Mouse (Mus musculus): Measurements from ENCODE around the gene Ceacam20.

The Ceacam20 gene

DNA sequence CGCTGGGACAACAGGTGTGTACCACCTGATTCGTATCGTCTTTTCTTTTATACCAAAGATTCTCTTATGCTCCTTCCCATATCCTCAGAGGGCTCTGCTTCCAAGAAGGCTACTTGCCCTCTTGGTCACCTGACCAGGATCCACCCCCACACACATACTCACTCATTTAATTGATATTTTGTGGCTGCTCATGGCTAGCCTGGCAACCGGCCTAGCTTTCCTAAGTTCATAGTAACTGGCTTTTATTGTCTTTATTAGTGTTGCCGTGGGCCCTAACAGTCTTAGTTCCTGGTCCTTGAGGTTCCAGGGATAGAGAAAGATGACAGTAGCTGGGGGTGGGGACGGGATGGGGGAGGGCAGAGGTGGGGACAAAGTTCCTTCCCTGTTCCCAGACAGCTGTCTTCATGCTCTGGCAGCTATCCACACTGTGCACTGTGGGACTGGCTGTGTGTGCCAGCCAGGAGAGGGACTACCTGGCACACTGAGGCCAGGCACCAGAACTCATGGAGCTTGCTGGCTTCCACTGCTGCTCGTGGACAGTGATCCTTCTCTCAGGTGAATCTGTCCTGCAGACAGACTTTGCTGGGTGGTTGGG is at the start of gene Ceacam20:
Gene Ceacam20, plus strand, starts transcription at position 428 of the 595 bp plus-strand sequence.
- DNase-seq = no peak

DNA sequence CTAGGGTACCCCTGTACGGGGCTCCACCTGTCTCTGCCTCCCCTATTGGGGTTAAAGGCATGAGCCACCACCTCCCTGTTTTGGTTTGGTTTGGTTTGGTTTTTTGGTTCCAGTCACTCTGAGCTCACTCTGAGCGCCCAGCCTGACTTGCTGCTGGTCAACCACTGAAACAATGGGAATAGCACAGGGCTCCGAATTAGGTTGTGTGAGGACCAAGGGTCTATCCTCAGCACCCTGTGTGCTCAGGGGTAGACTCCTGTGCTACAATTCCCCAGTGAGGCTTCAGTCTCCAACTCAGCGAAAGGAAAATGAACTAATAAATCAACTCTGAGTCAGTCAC is 45.1 kb upstream of the Ceacam20 start:
- peak in 1 of 2 experiments; percentile 19 for DNase-seq

DNA sequence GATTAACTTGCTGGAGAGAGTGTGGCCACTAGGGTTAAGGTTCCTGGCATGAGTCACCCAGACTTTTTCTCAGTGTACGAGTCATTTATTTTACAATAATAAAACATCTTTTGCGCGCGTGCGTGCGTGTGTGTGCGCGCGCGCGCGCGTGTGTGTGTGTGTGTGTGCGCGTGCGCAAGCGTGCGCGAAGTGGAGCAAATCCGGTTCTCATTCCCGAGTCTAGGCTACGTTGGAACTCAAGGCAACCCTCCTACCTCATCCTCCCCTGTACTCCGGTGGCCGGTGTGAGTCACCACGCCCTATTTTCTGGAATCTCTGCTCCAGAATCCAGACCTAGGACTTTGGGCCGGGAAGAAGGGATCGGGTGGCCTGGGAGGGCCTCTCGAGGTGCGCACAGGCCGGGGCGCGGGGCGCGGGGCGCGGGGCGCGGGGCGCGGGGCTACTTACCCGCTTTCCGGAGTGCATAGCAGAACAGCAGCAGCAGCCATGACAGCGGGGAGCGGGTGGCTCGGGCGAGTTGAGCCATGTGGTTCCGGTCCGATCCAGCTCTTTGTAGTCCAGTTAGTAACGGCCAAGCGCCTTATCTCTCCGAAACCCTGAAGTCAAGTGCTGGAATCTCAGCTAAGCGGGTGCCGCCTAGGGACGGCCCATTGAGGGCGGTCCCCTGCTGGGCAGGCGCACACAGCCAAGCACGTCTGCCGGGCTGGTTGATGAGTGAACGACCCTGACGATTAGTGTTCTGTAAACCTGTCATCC is 44.5 kb upstream of the Ceacam20 start, which contains the start of gene Pvr:
Gene Pvr, minus strand, starts transcription at position 655 of the 756 bp plus-strand sequence.
- peak; percentile 83 to 90 for DNase-seq

DNA sequence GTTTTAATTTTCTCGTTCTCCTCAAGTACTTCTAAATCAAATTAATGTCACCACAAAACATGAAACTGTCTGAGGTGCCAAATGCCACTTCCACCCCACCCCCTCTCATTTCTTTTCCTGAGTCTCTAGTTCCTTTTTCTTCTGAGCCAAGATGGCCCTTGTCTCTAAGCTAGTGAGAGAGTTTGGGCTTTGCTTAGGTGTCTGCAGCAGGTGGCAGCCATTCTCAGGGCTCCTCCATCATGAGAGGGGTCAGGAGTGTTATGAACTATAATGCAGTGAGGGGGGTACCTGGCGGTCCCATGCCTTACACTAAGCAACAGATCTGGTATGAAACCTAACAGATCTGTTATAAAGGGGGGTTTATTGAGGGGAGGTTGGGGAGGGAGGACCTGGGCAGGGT is 41.9 kb upstream of the Ceacam20 start:
- DNase-seq = peak in 1 of 2 experiments; percentile 10

DNA sequence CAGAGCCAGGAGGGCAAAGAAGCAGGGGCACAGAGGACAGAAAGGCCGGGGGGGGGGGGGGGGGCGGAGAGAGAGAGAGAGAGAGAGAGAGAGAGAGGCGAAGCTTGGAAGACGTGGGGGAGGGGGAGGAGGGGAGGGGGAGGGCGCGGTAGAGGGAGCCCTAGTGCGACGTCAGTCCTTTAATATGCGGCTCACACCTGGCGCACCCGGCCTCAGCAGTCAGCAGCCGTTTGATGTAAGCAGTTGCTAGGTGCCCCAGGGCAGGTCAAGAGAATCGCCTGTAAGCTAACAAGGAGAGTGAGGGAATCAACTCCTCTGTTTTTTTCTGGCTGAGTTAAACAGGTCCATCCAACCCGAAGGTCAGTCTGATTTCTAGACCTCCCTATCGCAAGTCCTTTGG is 41.4 kb upstream of the Ceacam20 start:
- DNase-seq = peak; percentile 32 to 40

DNA sequence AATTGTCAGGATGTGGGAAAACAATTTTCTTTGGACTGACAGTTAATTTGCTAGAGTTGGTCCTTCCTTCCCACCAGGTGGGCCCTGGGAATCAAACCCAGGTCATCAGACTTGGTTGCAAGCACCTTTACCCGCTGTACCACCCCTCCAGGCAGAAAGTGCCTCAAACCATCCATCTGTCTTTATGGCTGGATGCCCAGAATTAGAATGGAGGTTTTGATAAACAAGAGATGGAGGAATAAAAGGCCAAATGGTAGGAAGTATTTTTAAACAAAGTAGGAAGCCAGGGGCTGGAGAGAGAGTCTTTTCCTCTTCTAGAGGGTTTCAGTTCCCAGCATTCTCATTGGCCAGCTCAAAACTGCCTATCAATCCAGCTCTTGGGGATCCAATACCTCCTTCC is 39.8 kb upstream of the Ceacam20 start:
- no peak for DNase-seq

DNA sequence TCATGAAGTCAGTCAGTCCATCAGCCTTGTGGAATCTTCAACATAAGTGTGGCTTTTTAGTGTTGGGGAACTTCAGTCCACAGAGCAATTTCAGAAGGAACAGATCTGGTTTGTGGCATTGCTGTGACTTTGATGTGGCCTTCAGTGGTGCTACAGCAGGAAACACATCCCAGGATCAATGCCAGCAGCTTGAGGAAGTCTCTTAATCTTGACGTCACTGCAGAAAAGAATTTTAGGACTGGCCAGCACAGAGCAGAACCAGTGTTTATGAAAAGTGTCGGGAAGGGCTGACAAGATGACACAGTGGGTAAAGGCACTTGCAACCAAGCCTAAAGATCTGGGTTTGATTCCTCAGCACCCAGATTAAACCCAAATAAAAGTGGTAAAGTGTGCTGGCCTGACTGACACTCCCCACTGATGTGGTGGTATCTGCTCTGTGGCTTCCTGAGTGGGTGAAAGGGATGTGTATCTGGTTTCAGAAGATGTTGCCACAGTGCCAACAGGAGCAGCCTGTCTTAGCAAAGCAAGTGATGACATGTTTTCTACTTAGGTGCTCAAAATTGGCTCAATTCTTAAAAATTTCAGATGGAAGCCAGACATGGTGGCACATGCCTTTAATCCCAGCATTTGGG is 38.2 kb upstream of the Ceacam20 start:
- DNase-seq = peak in 1 of 2 experiments; percentile 41

DNA sequence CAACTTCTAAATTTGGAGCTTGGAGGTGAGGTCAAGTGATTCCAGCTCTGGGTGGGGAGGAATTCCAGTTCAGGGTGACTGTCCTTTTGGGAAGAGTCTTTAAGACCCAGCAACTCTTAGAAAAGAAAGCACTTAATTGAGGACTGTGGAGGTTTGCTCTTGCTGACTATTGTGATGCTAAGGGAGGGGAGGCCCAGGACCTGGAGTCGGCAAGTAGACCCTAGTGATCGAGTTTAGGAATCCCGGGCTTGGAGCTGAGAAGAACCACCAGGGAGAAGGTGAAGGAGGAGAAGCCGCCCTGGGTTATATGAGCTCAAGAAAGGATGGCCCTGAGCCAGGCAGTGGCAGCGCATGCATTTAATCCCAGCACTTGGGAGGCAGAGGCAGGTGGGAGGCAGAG is 36.7 kb upstream of the Ceacam20 start:
- no peak for DNase-seq

DNA sequence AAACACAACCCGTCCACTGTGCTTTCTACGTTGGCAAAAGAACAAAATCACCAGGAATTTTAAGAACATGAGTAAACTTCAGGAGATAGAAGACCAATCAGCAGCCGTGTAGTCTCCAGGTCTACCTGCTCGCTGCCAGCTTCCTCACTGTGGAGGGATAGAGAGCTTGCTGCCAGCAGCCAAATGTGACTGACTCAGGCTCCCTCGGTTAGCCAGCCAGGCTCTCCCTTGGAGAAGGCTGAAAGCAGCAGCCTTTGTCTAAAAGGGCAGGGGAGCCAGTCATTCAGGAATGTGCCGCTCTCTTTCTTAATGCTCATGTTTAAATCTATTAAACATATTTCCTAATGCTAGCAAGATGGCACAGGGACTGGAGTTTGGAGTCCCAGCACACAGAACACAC is 34.7 kb upstream of the Ceacam20 start:
- peak in 1 of 2 experiments; percentile 47 for DNase-seq

DNA sequence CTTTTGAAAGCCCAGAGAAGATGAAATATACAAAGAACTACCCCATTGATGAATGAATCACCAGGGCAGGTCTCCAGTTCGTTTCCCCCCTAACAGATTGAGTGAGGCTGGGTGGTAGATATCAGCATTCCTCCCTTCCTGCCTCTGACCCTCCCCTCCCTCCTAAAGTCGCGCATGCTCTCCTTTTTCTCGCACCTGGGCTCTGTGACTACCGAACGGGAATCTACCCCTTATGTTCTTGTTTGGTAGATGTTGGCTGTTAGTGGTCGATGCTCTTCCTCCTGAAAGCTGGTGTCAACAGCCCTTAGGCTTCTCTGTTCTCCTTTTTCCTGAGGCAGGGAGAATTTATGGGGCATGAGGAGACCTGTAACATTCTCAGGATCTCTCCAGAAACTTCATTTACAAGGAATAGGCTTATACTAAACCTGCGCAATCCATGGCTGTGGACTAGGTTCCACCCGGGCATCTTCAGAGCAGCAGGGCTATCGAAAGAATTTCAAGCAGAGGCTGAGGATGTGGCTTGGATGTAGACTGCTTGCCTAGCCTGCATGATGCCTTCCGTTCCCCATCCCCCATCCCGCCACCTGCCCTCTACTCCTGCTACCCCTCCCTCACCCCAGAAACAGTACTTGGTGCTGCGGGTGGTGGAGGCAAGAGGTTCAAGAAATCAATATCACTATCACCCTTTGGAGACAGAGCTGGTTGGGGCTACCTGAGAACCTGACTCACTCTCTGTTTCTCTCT is 32.9 kb upstream of the Ceacam20 start:
- peak; percentile 45 to 47 for DNase-seq

DNA sequence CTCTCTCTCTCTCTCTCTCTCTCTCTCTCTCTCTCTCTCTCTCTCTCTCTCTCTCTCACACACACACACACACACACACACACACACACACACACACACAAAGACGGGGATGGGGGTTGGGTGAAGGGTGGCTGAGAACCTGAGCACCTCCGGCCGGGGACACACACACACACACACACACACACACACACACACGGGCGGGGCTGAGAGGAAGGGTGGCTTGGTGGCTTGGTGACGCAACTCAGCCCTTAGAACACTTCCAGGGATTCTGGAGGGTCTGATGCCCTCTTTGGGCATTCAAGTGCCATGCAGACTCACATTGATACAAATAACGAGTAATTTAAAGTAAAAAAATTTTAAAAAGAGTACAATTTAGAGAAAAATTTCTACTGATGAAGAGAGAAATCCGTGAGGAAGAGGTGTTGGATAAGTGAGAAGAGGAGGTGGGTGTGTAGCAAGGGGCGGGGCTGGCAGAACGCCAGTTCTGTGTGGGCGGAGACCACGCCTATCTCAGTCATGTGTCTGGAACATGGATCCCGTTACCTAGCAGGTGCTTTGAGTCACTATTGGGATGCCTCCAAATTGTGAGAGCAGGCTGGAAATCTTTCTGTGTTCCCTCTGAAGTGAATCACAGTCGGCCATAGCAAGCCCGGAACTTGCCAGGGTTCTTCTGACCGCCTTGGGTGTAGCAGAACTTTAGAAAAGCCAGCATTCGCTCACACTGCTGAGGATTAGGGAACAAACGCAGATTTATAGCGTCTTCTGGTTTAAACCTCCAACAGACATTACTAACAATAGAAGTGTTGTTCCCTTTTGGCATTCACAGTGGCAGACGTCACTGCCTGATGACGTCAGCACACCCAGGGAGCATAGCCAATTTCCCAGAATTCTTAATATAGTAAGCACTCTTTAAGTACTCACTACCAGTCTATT is 32.1 kb upstream of the Ceacam20 start:
- peak; percentile 81 to 85 for DNase-seq

DNA sequence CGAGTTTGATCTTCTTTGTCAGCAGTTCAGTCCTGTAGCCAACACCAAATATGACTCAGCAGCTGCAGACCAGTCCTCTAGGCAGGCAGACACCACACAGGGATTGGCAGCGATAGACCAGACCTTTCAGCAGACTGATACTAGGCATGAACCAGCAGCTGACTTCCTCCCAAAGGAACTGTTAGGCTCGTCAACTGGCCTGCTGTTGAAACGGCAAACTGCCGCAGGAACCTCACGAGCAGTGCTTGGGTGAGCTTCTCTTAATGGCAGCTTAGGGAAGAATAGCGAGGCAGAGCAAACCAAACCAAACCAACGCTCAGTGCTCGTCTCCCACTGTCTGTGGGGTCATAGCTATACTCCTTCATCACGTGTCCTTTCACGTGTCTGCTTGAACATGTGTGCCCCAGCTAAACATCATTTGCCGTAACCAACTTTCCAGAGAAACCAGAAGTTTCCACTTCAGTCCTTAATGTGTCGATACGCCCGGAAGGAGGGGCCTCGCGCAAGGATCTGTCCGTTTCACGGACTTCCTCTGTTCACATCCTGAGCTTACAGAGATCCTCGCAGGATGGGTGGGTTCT is 30.0 kb upstream of the Ceacam20 start:
- peak; percentile 45 to 53 for DNase-seq

DNA sequence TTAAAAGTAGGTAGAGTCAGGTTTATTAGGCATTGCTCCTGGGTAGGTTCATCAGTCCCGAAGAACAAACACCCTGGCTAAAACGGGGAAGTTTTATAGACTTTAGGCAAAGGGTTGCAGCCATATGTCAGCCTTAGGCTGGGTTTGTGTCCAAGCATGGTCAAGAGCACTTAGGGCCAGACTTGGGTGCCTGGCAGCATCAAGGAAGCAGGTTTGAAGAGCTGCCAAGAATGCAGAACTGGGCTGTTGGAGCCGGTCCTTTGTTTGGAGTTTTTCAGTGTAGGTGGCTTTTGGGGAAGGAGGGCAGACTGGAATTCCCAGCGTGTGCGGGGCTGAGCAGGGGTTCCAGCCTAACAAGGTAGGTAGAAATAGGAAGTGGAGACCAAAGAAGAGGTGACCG is 29.3 kb upstream of the Ceacam20 start:
- DNase-seq = peak; percentile 61 to 78

DNA sequence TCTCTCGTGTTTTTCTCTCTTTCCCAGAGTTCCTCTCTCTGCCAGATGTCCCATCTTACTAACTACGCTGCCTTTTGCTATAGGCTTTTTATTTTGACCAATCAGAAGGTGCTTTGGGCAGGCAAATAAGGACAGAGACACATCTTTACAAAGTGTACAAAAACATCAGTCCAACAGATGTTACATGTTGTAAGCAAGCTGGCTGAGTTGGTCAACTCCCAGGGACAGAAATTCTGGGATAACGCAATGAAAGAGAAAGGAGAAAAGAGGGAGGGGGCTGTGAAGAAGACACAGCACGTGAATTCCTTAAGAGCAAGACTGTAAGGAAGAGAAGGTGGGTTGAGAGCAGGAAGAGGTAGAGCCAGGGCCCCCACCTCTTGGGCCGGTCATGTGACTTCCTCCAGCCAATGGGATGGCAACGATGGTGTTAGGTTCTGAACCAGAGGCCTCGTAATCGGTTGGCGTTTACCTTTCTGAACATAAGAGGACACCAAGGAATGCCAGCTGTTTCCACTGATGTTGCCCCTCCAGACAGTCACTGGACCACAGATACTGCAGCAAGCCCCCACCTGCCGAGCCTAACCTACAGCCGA is 27.9 kb upstream of the Ceacam20 start:
- peak in 1 of 2 experiments; percentile 28 for DNase-seq

DNA sequence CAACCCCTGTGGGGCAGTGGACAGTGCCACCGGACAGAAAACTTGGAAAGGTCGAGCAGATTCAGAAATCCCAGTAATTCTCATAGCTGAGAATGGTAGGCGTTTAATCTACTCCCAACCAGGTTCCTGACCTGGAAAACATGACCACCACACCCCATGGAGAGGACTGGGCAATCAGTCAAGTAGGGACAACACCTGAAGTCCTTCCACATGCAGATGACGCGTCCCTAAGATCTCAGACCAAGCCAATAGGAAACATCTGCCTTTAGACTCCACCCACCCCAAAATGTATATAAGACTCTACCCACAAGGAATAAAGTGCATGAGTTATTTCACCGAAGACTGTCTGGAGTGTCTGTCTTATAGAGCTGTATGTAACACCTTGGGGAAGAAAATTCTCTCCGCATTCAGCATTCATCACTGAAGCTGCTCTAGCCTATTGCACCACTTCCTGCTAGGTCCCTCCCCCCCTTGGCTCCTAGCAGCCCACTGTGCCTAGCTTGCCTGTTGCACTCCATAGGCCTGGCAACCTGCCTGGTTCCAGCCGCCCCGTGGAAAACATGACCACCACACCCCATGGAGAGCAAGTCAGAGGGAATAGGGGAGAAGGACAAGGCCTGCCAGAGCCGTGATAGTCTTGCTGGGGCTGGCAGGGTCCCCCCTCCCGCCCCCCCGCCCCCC is 25.5 kb upstream of the Ceacam20 start:
- peak; percentile 91 to 95 for DNase-seq

DNA sequence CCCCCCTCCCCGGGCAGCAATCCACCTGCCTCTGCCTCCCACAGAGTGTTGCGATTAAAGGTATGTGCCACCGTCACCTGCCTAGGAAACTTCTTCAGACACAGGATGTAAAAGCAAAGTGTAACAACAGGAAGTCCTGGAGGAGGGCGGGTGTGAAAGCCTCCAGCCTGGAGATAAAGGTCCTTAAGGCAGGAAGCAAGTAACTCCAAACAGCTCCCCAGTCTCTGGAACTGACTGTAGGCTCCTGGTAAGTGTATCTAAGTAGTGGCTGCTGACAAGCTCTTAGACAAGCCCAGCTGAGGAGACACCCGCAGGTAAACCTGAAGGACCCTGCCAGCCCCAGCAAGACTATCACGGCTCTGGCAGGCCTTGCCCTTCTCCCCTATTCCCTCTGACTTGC is 25.0 kb upstream of the Ceacam20 start:
- DNase-seq = peak; percentile 54 to 77

DNA sequence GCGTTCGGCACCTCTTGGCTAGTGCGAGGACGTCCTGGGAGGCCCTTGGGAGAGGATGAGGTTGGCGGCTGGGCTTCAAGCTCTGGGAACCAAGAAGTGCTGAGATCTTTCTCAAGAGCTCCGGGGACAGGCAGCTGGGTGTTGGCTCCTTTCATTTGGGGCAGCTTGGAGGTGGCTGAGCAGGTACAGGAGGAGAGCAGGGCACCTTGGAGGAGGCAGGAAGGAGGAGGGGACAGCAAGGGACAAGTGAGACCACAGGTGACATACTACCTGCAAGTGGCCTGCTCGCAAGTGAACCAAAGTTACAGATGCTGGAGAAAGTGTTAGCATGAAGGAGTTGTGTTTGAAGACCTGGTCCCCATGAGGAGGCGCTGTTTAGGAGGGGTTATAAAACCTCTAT is 20.5 kb upstream of the Ceacam20 start:
- no peak for DNase-seq

DNA sequence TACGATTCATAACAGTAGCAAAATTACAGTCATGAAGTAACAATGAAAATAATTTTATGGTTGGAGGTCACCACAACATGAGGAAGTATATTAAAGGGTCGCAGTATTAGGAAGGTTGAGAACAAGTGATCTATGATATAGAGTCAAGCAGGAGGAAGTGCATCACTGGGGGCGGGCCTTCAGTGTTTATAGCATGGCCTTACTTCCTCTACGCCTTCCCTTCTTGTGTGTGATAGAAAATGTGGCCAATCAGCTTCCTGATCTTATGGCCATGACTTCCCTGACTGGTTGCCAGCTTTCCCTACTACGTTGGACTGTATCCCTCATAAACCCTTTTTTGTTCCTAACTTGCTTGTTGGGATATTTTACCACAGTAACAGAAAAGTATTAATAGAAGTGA is 20.0 kb upstream of the Ceacam20 start:
- DNase-seq = no peak

DNA sequence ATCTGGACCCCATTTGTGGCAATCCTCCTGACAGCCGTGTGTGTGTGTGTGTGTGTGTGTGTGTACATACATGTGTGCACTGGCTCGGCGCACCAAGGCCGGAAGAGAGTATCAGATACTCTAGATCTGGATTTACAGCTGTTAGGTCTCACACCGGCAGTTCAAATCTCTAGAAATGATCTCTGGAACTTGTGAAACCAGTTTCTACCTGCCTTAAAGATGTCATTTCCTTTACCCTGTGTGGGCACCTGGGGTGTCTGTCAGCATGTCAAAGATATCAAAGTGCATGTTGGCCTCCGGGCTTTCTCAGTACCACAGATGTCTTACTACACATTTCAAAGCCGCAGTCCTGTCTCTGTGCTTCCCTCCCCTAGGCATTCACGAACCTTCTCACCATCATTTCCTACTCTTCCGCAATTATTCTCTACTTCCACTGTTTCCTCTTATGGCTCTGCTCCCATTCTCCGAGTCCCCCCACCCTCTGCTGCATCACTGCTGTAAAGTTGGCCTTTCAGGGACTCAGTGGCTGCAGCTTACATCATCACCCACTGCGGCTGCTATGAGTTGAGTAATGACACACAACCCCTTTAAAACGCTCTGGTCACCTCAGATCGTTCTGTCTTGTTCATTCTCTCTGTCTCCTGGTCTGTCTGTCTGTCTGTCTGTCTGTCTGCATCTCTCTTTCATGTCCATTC is 19.2 kb upstream of the Ceacam20 start:
- no peak for DNase-seq

DNA sequence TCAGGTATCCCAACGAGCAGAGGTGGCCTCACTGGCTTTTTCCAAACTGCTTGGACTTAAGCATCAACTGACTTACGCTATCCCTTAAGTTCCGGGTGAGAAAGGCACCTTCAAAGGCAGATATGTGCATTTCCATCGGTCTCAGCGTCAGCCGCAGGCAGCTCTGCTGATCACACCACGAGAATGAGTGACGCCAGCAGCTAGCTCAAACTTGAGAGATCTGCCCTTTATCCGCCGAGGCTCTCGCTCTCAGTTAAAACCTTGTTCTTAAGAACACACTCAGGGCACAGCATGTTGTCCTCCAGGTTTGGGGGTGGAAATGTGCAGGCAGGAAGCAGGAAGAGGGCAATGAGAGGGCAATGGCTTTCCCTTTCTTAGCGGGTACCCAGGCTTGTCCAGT is 16.3 kb upstream of the Ceacam20 start:
- DNase-seq = no peak

Data from lung, postnatal 4 days (tissue).